In genomic region chr6:83439119-83439767, GRCm38 (mm10) we compare ENCODE assay signal across 8 mouse cellular contexts. TPM values are rescaled to one million over a fixed set of nuclear protein-coding genes. Genes with fewer than 3 reads are reported as not detected.
DNase-seq lines count a peak whose midpoint lies in the region; ATAC-seq and TF ChIP-seq lines count a peak whose summit lies in the region.

No protein-coding gene starts in this region.

- peaks cover 33% of the 10 kb centered on the region for H3K4me1 ChIP-seq in heart, adult 2 months (ENCODE audit: control insufficient read depth, insufficient read depth, low read length)
- peaks cover 80% of the 10 kb centered on the region for H3K4me1 ChIP-seq in forebrain, embryonic 16.5 days (replicated peaks; ENCODE audit: control insufficient read depth, insufficient read depth, low read length)
- peaks cover 71% of the 10 kb centered on the region for H3K4me1 ChIP-seq in limb, embryonic 15.5 days

- peak overlapping the region; percentile 24; the same call in 1 of the 2 replicates for H3K4me3 ChIP-seq in heart, adult 2 months
- peak overlapping the region; percentile 65 for H3K4me3 ChIP-seq in forebrain, embryonic 16.5 days (replicated peaks; ENCODE audit: low read length)
- peak overlapping the region; percentile 80 for H3K4me3 ChIP-seq in limb, embryonic 15.5 days

- TF ChIP-seq POLR2A in heart, adult 2 months (IDR thresholded peaks at IDR 0.05; ENCODE audit: insufficient read depth, low read depth, low read length): no peak

- intact Hi-C loops in heart, adult 2 months (cut with DNase I): loop anchor here (2.0 kb wide), 1 partner anchor 22 kb away; no protein-coding TSS in a partner anchor

- peaks cover 6% of the 10 kb centered on the region for H3K79me2 ChIP-seq in heart, adult 2 months (replicated peaks; ENCODE audit: control insufficient read depth, insufficient read depth, low read length)

- no peak for ATAC-seq in forebrain, embryonic 16.5 days
- no peak for ATAC-seq in limb, embryonic 15.5 days (ENCODE audit: insufficient number of reproducible peaks, low FRiP score, low TSS enrichment, low read depth)

- H3K27me3 ChIP-seq in heart, adult 2 months (ENCODE audit: control insufficient read depth, insufficient read depth, low read length): no peaks in the 10 kb centered on the region
- H3K27me3 ChIP-seq in forebrain, embryonic 16.5 days (replicated peaks; ENCODE audit: control insufficient read depth, insufficient read depth, low read length): no peaks in the 10 kb centered on the region
- H3K27me3 ChIP-seq in limb, embryonic 15.5 days: no peaks in the 10 kb centered on the region

- no peak for TF ChIP-seq CTCF in heart, adult 2 months (IDR thresholded peaks at IDR 0.05)

- H3K4me2 ChIP-seq in forebrain, embryonic 16.5 days (ENCODE audit: low read length): peak overlapping the region; percentile 73
- H3K4me2 ChIP-seq in limb, embryonic 15.5 days: peak overlapping the region; percentile 76

- no peak for TF ChIP-seq EP300 in heart, adult 2 months (IDR thresholded peaks at IDR 0.05; ENCODE audit: insufficient read depth, low read depth, low read length)

- no peak overlapping the region; the same call in 1 of the 2 replicates for H3K9ac ChIP-seq in heart, adult 2 months (ENCODE audit: low read depth, low read length)
- H3K9ac ChIP-seq in forebrain, embryonic 16.5 days (replicated peaks; ENCODE audit: low read depth, low read length): peak overlapping the region; percentile 85
- peak overlapping the region; percentile 82; the same call in 1 of the 2 replicates for H3K9ac ChIP-seq in limb, embryonic 15.5 days

- 52% methylated on average over 13 of the region's 13 CpGs for WGBS in heart, adult 2 months
- 61% methylated on average over 13 of the region's 13 CpGs for WGBS in forebrain, embryonic 16.5 days
- WGBS in limb, embryonic 15.5 days: 81% methylated on average over 13 of the region's 13 CpGs

- peak overlapping the region; percentile 48 for H3K27ac ChIP-seq in heart, adult 2 months
- peak overlapping the region; percentile 37; the same call in 1 of the 2 replicates for H3K27ac ChIP-seq in forebrain, embryonic 16.5 days (ENCODE audit: low read length)
- 0 out of 2 replicates have a peak overlapping the region, but pooled peaks have one; percentile 28 for H3K27ac ChIP-seq in limb, embryonic 15.5 days

- no peak for DNase-seq in heart, adult 2 months
- DNase-seq in heart, adult 18-20 months: no peak
- peak; percentile 14 for DNase-seq in Muller cell, postnatal 12 days (ENCODE audit: inconsistent ontology term)
- DNase-seq in spleen, postnatal 10 days (ENCODE audit: low spot score in 2 of 2): no peak
- no peak for DNase-seq in thymus, postnatal 14 days
- DNase-seq in gastrocnemius, postnatal 10 days: no peak

- H3K9me3 ChIP-seq in forebrain, embryonic 16.5 days (ENCODE audit: control insufficient read depth, low read length): no peaks in the 10 kb centered on the region
- no peaks in the 10 kb centered on the region for H3K9me3 ChIP-seq in limb, embryonic 15.5 days

- peaks cover 12% of the 10 kb centered on the region for H3K36me3 ChIP-seq in heart, adult 2 months (ENCODE audit: control insufficient read depth, insufficient read depth, low read length)
- H3K36me3 ChIP-seq in forebrain, embryonic 16.5 days (ENCODE audit: control insufficient read depth, insufficient read depth): no peaks in the 10 kb centered on the region
- H3K36me3 ChIP-seq in limb, embryonic 15.5 days: 0 out of 2 replicates have a peak, but pooled peaks cover 9% of the 10 kb centered on the region

RNA-seq across cellular contexts. Expression of gene Tet3, which starts 19.6 kb away (rescaled TPM):
- total RNA-seq in heart, adult 2 months (2021): 10 to 100 TPM; 13.7 to 23.6 TPM
- 6.2 and 7.6 TPM in 2 replicates for polyA plus RNA-seq in heart, adult 2 months (2012; rRNA removed)
- 10 to 100 TPM; 11.5 to 12.7 TPM for total RNA-seq in heart, adult 18-20 months (2021)
- polyA plus RNA-seq in forebrain, embryonic 16.5 days (2015; fragmentation: Nextera tagmentation; extraction: Ambion mirVana): 60.9 and 64.3 TPM in 2 replicates
- 57.1 and 59.5 TPM in 2 replicates for polyA plus RNA-seq in limb, embryonic 15.5 days (2015; fragmentation: Nextera tagmentation; extraction: Ambion mirVana)
- total RNA-seq in gastrocnemius, postnatal 10 days (2021): 10 to 100 TPM; 41.5 to 47.0 TPM

Comparison
In these comparisons a context has a peak if more than half of its experiments do, and no peak if none do; other contexts are left out.
1. H3K4me3 ChIP-seq: peak in every context shown above with its lines; median percentile 80 in limb, embryonic 15.5 days; 65 in forebrain, embryonic 16.5 days; 24 in heart, adult 2 months.